Mouse (Mus musculus): ENCODE measurements around the gene Gsn. TPM values are rescaled to one million over a fixed set of nuclear protein-coding genes. Genes with fewer than 3 reads are reported as not detected.

Gene Gsn
- total and polyA plus RNA-seq, 3 experiments: 24.2 to 54.2 (median 42.9) TPM

GRCm38 (mm10) chr2:35282214-35282613 is 26.0 kb downstream of the Gsn start:
- no peak for TF ChIP-seq CHD2 (IDR thresholded peaks at IDR 0.05; ENCODE audit: low read length)
- TF ChIP-seq ZKSCAN1 (IDR thresholded peaks at IDR 0.05; ENCODE audit: borderline replicate concordance, low read depth, low read length): no peak
- no peak for TF ChIP-seq ZC3H11A (IDR thresholded peaks at IDR 0.05; ENCODE audit: low read depth, low read length)
- TF ChIP-seq KAT2A (IDR thresholded peaks at IDR 0.05; ENCODE audit: insufficient replicate concordance, low read length): no peak
- TF ChIP-seq MYC (IDR thresholded peaks at IDR 0.05; ENCODE audit: low read depth, low read length): no peak
- TF ChIP-seq RCOR1 (conservative IDR thresholded peaks at IDR 0.05; ENCODE audit: low read depth, low read length): no peak
- Histone ChIP-seq H3K36me3 (replicated peaks in 1 of 2; ENCODE audit: control insufficient read depth in 1 of 2, insufficient read depth in 1 of 2, low read length in 1 of 2) (peaks cover 6 to 28% of the 10 kb centered on the region in 2 experiments), H3K9ac (ENCODE audit: insufficient read depth, low read depth) (no peak overlapping the region), H3K4me2 (ENCODE audit: insufficient read depth, low read depth, poor library complexity, severe bottlenecking) (no peak overlapping the region), H3K4me3 (replicated peaks in 1 of 3; ENCODE audit: low read depth in 2 of 3, low read length in 2 of 3, poor library complexity in 1 of 3) (no peak overlapping the region), H3K9me3 (replicated peaks; ENCODE audit: low read length) (no peaks in the 10 kb centered on the region), H3K4me1 (ENCODE audit: control insufficient read depth in 1 of 2, insufficient read depth in 2 of 2) (peaks cover 0 to 9% of the 10 kb centered on the region in 2 experiments; a peak in 2 of 4 replicates), H3K27ac (ENCODE audit: insufficient read depth, low read depth) (no peak overlapping the region), H3K79me2 (replicated peaks; ENCODE audit: control insufficient read depth, extremely low read depth, insufficient read depth, poor library complexity, severe bottlenecking) (no peaks in the 10 kb centered on the region), H3K27me3 (replicated peaks) (no peaks in the 10 kb centered on the region)
- no peak for DNase-seq (ENCODE audit: extremely low read depth)
- in situ Hi-C loops (cut with MboI; ENCODE audit: low pct_ligation_motif_present, low pct_unique_long_range_greater_than_20kb, low sequenced_read_pairs) (loop anchor here (25.0 kb wide), 1 partner anchor 630 kb away; no protein-coding TSS in a partner anchor), dilution Hi-C loops (cut with MboI; ENCODE audit: extremely low pct_ligation_motif_present, extremely low pct_unique_long_range_greater_than_20kb, low sequenced_read_pairs) (no loop called here)

GRCm38 (mm10) chr2:35283997-35284396 is 27.8 kb downstream of the Gsn start:
- dilution Hi-C loops (cut with MboI; ENCODE audit: extremely low pct_ligation_motif_present, extremely low pct_unique_long_range_greater_than_20kb, low sequenced_read_pairs): no loop called here
- H3K9ac ChIP-seq (ENCODE audit: insufficient read depth, low read depth): no peak overlapping the region

GRCm38 (mm10) chr2:35285209-35285608 is 29.0 kb downstream of the Gsn start:
- H3K4me1 ChIP-seq (ENCODE audit: control insufficient read depth in 1 of 2, insufficient read depth in 2 of 2): peaks cover 3 to 8% of the 10 kb centered on the region in 2 experiments; a peak in 3 of 4 replicates
- H3K36me3 ChIP-seq (replicated peaks in 1 of 2; ENCODE audit: control insufficient read depth in 1 of 2, insufficient read depth in 1 of 2, low read length in 1 of 2): peaks cover 7 to 42% of the 10 kb centered on the region in 2 experiments
- dilution Hi-C loops (cut with MboI; ENCODE audit: extremely low pct_ligation_motif_present, extremely low pct_unique_long_range_greater_than_20kb, low sequenced_read_pairs) (no loop called here), in situ Hi-C loops (cut with MboI; ENCODE audit: low pct_ligation_motif_present, low pct_unique_long_range_greater_than_20kb, low sequenced_read_pairs) (loop anchor here (25.0 kb wide), 1 partner anchor 627 kb away; no protein-coding TSS in a partner anchor)
- H3K27me3 ChIP-seq (replicated peaks): no peaks in the 10 kb centered on the region
- no peak overlapping the region for H3K4me3 ChIP-seq (replicated peaks in 1 of 3; ENCODE audit: low read depth in 2 of 3, low read length in 2 of 3, poor library complexity in 1 of 3)
- H3K4me2 ChIP-seq (ENCODE audit: insufficient read depth, low read depth, poor library complexity, severe bottlenecking): no peak overlapping the region
- no peak for DNase-seq (ENCODE audit: extremely low read depth)
- TF ChIP-seq EP300 (IDR thresholded peaks at IDR 0.05; ENCODE audit: low read length) (no peak), MYC (IDR thresholded peaks at IDR 0.05; ENCODE audit: low read depth, low read length) (no peak), ZMIZ1 (IDR thresholded peaks at IDR 0.05; ENCODE audit: low read depth, low read length) (no peak), SMC3 (IDR thresholded peaks at IDR 0.05; ENCODE audit: low read depth, low read length) (no peak), CHD1 (IDR thresholded peaks at IDR 0.05; ENCODE audit: low read depth, low read length) (no peak), USF2 (conservative IDR thresholded peaks at IDR 0.05; ENCODE audit: low read depth, low read length) (no peak), BHLHE40 (IDR thresholded peaks at IDR 0.05; ENCODE audit: low read depth, low read length) (no peak), TCF12 (IDR thresholded peaks at IDR 0.05; ENCODE audit: low read depth, low read length) (no peak), UBTF (IDR thresholded peaks at IDR 0.05; ENCODE audit: low read depth, low read length) (no peak), ETS1 (conservative IDR thresholded peaks at IDR 0.05; ENCODE audit: low read depth, low read length) (no peak), PAX5 (IDR thresholded peaks at IDR 0.05; ENCODE audit: low read length) (no peak)
- no peak overlapping the region for H3K9ac ChIP-seq (ENCODE audit: insufficient read depth, low read depth)
- H3K9me3 ChIP-seq (replicated peaks; ENCODE audit: low read length): no peaks in the 10 kb centered on the region
- H3K27ac ChIP-seq (ENCODE audit: insufficient read depth, low read depth): no peak overlapping the region
- no peaks in the 10 kb centered on the region for H3K79me2 ChIP-seq (replicated peaks; ENCODE audit: control insufficient read depth, extremely low read depth, insufficient read depth, poor library complexity, severe bottlenecking)

More at GRCm38 (mm10) chr2:35283997-35284396, 27.8 kb downstream of the Gsn start:
- Histone ChIP-seq H3K27me3 (replicated peaks) (no peaks in the 10 kb centered on the region), H3K4me2 (ENCODE audit: insufficient read depth, low read depth, poor library complexity, severe bottlenecking) (no peak overlapping the region), H3K27ac (ENCODE audit: insufficient read depth, low read depth) (no peak overlapping the region), H3K4me1 (ENCODE audit: control insufficient read depth in 1 of 2, insufficient read depth in 2 of 2) (peaks cover 3 to 4% of the 10 kb centered on the region in 2 experiments; a peak in 3 of 4 replicates), H3K4me3 (replicated peaks in 1 of 3; ENCODE audit: low read depth in 2 of 3, low read length in 2 of 3, poor library complexity in 1 of 3) (no peak overlapping the region), H3K79me2 (replicated peaks; ENCODE audit: control insufficient read depth, extremely low read depth, insufficient read depth, poor library complexity, severe bottlenecking) (no peaks in the 10 kb centered on the region), H3K36me3 (replicated peaks in 1 of 2; ENCODE audit: control insufficient read depth in 1 of 2, insufficient read depth in 1 of 2, low read length in 1 of 2) (peaks cover 6 to 34% of the 10 kb centered on the region in 2 experiments), H3K9me3 (replicated peaks; ENCODE audit: low read length) (no peaks in the 10 kb centered on the region)
- TF ChIP-seq JUND (conservative IDR thresholded peaks at IDR 0.05; ENCODE audit: low read depth, low read length) (no peak), IRF4 (IDR thresholded peaks at IDR 0.05; ENCODE audit: low read depth, low read length) (no peak), ZNF384 (IDR thresholded peaks at IDR 0.05; ENCODE audit: low read depth, low read length) (no peak), NRF1 (IDR thresholded peaks at IDR 0.05; ENCODE audit: low read depth, low read length) (no peak), RAD21 (IDR thresholded peaks at IDR 0.05; ENCODE audit: low read depth, low read length) (no peak)
- no peak for DNase-seq (ENCODE audit: extremely low read depth)
- in situ Hi-C loops (cut with MboI; ENCODE audit: low pct_ligation_motif_present, low pct_unique_long_range_greater_than_20kb, low sequenced_read_pairs): loop anchor here (25.0 kb wide), 1 partner anchor 628 kb away; no protein-coding TSS in a partner anchor
